In the genomic region with DNA sequence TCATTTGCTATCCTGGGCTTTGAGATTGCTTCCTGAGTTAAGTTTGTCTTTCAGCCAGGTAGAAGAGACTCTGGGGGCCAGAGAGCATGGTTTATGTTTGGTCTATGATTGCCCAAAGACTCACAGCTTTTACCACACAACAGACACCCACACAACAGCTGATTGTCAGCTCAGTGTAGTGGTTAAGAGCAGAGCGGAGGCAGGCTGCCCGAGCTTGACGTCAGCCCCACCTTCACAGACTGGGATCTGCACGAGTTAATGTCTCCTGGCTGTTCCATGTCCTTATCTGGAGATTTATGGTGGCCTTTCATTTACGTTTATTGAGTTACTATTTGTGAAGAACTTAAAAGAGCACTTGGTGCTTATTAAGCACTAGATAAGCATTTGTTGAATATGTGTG, we compare ENCODE assay signal across 24 mouse cellular contexts. TPM values are rescaled to one million over a fixed set of nuclear protein-coding genes. Genes with fewer than 3 reads are reported as not detected.
DNase-seq lines count a peak whose midpoint lies in the region; ATAC-seq and TF ChIP-seq lines count a peak whose summit lies in the region.
"Had no signal": no experiment of that assay in that cellular context is flagged by ENCODE, and none has a peak within 500 bp of the region (broad histone marks: within the 10 kb centered on the region; RNA-seq: fewer than 3 reads in every experiment).

No protein-coding gene starts in this region.

- no peak for TF ChIP-seq CTCF in midbrain, postnatal 0 days (IDR thresholded peaks at IDR 0.05)

- no peaks in the 10 kb centered on the region for H3K4me1 ChIP-seq in midbrain, postnatal 0 days (ENCODE audit: insufficient read depth, low read length)
- H3K4me1 ChIP-seq in midbrain, embryonic 10.5 days, result no peaks in the 10 kb centered on the region
- no peaks in the 10 kb centered on the region for H3K4me1 ChIP-seq in intestine, embryonic 15.5 days (replicated peaks)
- H3K4me1 ChIP-seq: forebrain, embryonic 10.5 days; limb, embryonic 15.5 days had no signal

- H3K9ac ChIP-seq in midbrain, postnatal 0 days (replicated peaks; ENCODE audit: low read length, poor library complexity, severe bottlenecking), result no peak overlapping the region
- H3K9ac ChIP-seq in intestine, embryonic 15.5 days, result no peak overlapping the region
- H3K9ac ChIP-seq: hindbrain, embryonic 13.5 days; limb, embryonic 15.5 days; liver, embryonic 14.5 days; lung, embryonic 14.5 days had no signal

- DNase-seq in layer of hippocampus, adult 18-20 months (ENCODE audit: low spot score in 2 of 2), result peak; percentile 48 to 73
- no peak for DNase-seq in layer of hippocampus, postnatal 10 days (ENCODE audit: low spot score in 2 of 2)
- no peak for DNase-seq in midbrain, postnatal 0 days (ENCODE audit: low spot score)
- DNase-seq in midbrain, embryonic 10.5 days (ENCODE audit: low spot score), result no peak
- peak; percentile 27 to 48 for DNase-seq in layer of hippocampus, postnatal 36 days
- DNase-seq in kidney, postnatal 4 days, result no peak
- DNase-seq: adrenal gland, postnatal 36 days; B cell, adult 2 months; cerebellum, adult 11 months; cerebellum, postnatal 10 days; gastrocnemius, adult 2 months; kidney, adult 18-20 months; lung, embryonic 14.5 days; lung, postnatal 36 days; thymus, postnatal 14 days had no signal

- 0 out of 2 replicates have a peak overlapping the region, but pooled peaks have one; percentile 12 for H3K27ac ChIP-seq in midbrain, postnatal 0 days (ENCODE audit: low read depth, low read length)
- H3K27ac ChIP-seq in midbrain, embryonic 10.5 days (replicated peaks), result no peak overlapping the region
- H3K27ac ChIP-seq in intestine, embryonic 15.5 days, result no peak overlapping the region
- H3K27ac ChIP-seq: forebrain, embryonic 10.5 days; gastrocnemius, adult 2 months; hindbrain, embryonic 13.5 days; limb, embryonic 15.5 days; liver, embryonic 14.5 days had no signal

- no peaks in the 10 kb centered on the region for H3K9me3 ChIP-seq in midbrain, postnatal 0 days (ENCODE audit: low read length)
- no peaks in the 10 kb centered on the region for H3K9me3 ChIP-seq in midbrain, embryonic 10.5 days (replicated peaks)
- no peaks in the 10 kb centered on the region for H3K9me3 ChIP-seq in intestine, embryonic 15.5 days
- H3K9me3 ChIP-seq: forebrain, embryonic 10.5 days; G1E; hindbrain, embryonic 13.5 days; limb, embryonic 15.5 days; megakaryocyte, embryonic 14.5 days had no signal

- 85% methylated on average over 5 of the region's 5 CpGs for WGBS in midbrain, postnatal 0 days
- WGBS in midbrain, embryonic 10.5 days, result 93% methylated on average over 5 of the region's 5 CpGs
- 31% methylated on average over 5 of the region's 5 CpGs for WGBS in intestine, embryonic 15.5 days

- no peak overlapping the region for H3K4me2 ChIP-seq in midbrain, postnatal 0 days (ENCODE audit: low read depth, low read length, poor library complexity, severe bottlenecking)
- no peak overlapping the region for H3K4me2 ChIP-seq in intestine, embryonic 15.5 days (replicated peaks)
- H3K4me2 ChIP-seq: hindbrain, embryonic 13.5 days; limb, embryonic 15.5 days; lung, embryonic 14.5 days had no signal

- H3K4me3 ChIP-seq in midbrain, postnatal 0 days (ENCODE audit: low read depth, low read length), result no peak overlapping the region
- H3K4me3 ChIP-seq in midbrain, embryonic 10.5 days, result no peak overlapping the region
- H3K4me3 ChIP-seq in intestine, embryonic 15.5 days (replicated peaks), result no peak overlapping the region
- H3K4me3 ChIP-seq: forebrain, embryonic 10.5 days; gastrocnemius, adult 2 months; hindbrain, embryonic 13.5 days; limb, embryonic 15.5 days; megakaryocyte, embryonic 14.5 days had no signal

- no peaks in the 10 kb centered on the region for H3K27me3 ChIP-seq in midbrain, postnatal 0 days (ENCODE audit: insufficient read depth, low read length)
- no peaks in the 10 kb centered on the region for H3K27me3 ChIP-seq in midbrain, embryonic 10.5 days (ENCODE audit: low read depth, poor library complexity, severe bottlenecking)
- H3K27me3 ChIP-seq in intestine, embryonic 15.5 days (replicated peaks), result no peaks in the 10 kb centered on the region
- H3K27me3 ChIP-seq: hindbrain, embryonic 13.5 days; limb, embryonic 15.5 days had no signal

- ATAC-seq in midbrain, postnatal 0 days (ENCODE audit: low FRiP score), result no peak
- ATAC-seq in intestine, embryonic 15.5 days, result peak; percentile 70; the same call in 1 of the 2 replicates
- ATAC-seq: midbrain, embryonic 16.5 days; Patski had no signal

- H3K36me3 ChIP-seq in midbrain, postnatal 0 days (ENCODE audit: insufficient read depth, low read length), result peaks cover 20% of the 10 kb centered on the region
- peaks cover 78% of the 10 kb centered on the region for H3K36me3 ChIP-seq in midbrain, embryonic 10.5 days
- no peaks in the 10 kb centered on the region for H3K36me3 ChIP-seq in intestine, embryonic 15.5 days
- H3K36me3 ChIP-seq: G1E; limb, embryonic 15.5 days had no signal

RNA-seq across cellular contexts. Expression of a gene that starts 43.9 kb away (rescaled TPM):
- 10 to 100 TPM; 22.8 to 27.1 TPM for total RNA-seq in layer of hippocampus, adult 18-20 months (2021)
- 100 to 1,000 TPM; 321 to 327 TPM for total RNA-seq in layer of hippocampus, postnatal 10 days (2021)
- total RNA-seq in midbrain, postnatal 0 days (2014; rRNA removed), result 334 and 374 TPM in 2 replicates
- polyA plus RNA-seq in midbrain, postnatal 0 days (2015; fragmentation: Nextera tagmentation; extraction: Ambion mirVana), result 232 and 234 TPM in 2 replicates
- polyA plus RNA-seq in midbrain, embryonic 10.5 days (2016; fragmentation: Nextera tagmentation; extraction: Ambion mirVana), result 90.7 and 126 TPM in 2 replicates
- polyA plus RNA-seq in intestine, embryonic 15.5 days (2015; fragmentation: Nextera tagmentation; extraction: Ambion mirVana), result 6.6 and 7.1 TPM in 2 replicates
- total RNA-seq in layer of hippocampus, postnatal 36 days (2021), result 10 to 100 TPM; 35.6 to 40.2 TPM
- polyA plus RNA-seq: G1E had no signal

RNA-seq across cellular contexts. Expression of a gene that starts 59.2 kb away (rescaled TPM):
- 100 to 1,000 TPM; 216 to 227 TPM for total RNA-seq in layer of hippocampus, adult 18-20 months (2021)
- 100 to 1,000 TPM; 202 to 212 TPM for total RNA-seq in layer of hippocampus, postnatal 10 days (2021)
- 105 and 112 TPM in 2 replicates for total RNA-seq in midbrain, postnatal 0 days (2014; rRNA removed)
- 172 and 175 TPM in 2 replicates for polyA plus RNA-seq in midbrain, postnatal 0 days (2015; fragmentation: Nextera tagmentation; extraction: Ambion mirVana)
- polyA plus RNA-seq in midbrain, embryonic 10.5 days (2016; fragmentation: Nextera tagmentation; extraction: Ambion mirVana), result 22.9 and 38.2 TPM in 2 replicates
- 17.4 and 17.5 TPM in 2 replicates for polyA plus RNA-seq in intestine, embryonic 15.5 days (2015; fragmentation: Nextera tagmentation; extraction: Ambion mirVana)
- total RNA-seq in layer of hippocampus, postnatal 36 days (2021), result 100 to 1,000 TPM; 239 to 251 TPM
- polyA plus RNA-seq: G1E had no signal

Comparison
In these comparisons a context has a peak if more than half of its experiments do, and no peak if none do; other contexts are left out.
1. DNase-seq: peak in layer of hippocampus, adult 18-20 months (2 of 2) and layer of hippocampus, postnatal 36 days (2 of 2); none in layer of hippocampus, postnatal 10 days (0 of 2), midbrain, postnatal 0 days (single experiment), midbrain, embryonic 10.5 days (single experiment) and kidney, postnatal 4 days (0 of 2).